Mouse (Mus musculus): ENCODE results near the gene Zfp759. TPM values are rescaled to one million over a fixed set of nuclear protein-coding genes. Genes with fewer than 3 reads are reported as not detected.
"Not testable (repeated sequence)": the region's sequence is repeated elsewhere in the genome, so short reads cannot be mapped to it uniquely, and the experiment has no call there.

The Zfp759 gene
- polyA plus RNA-seq, 1 experiment: 0.03 TPM

- Histone ChIP-seq H3K27me3 (ENCODE audit: control insufficient read depth, insufficient read depth, low read length) (no peaks in the 10 kb centered on the region), H3K27ac (ENCODE audit: insufficient read depth, low read depth, low read length) (no peak overlapping the region), H3K36me3 (ENCODE audit: control insufficient read depth, insufficient read depth, low read length) (no peaks in the 10 kb centered on the region), H3K4me3 (ENCODE audit: low read depth, low read length) (peak overlapping the region; percentile 91), H3K4me1 (ENCODE audit: control insufficient read depth, insufficient read depth, insufficient read length, low read length) (no peaks in the 10 kb centered on the region)
- WGBS: under 1% methylated on average over 18 of the region's 18 CpGs
- no peak for TF ChIP-seq POLR2A (IDR thresholded peaks at IDR 0.05; ENCODE audit: low read depth, low read length)
- TF ChIP-seq CTCF (IDR thresholded peaks at IDR 0.05; ENCODE audit: extremely low read depth, insufficient read length, insufficient replicate concordance, low read depth, low read length): no peak
These were observed 6.7 kb downstream of the Zfp759 start for GRCm38 (mm10) chr13:67128038-67128721.

- H3K4me1 ChIP-seq (ENCODE audit: control insufficient read depth, insufficient read depth, insufficient read length, low read length); H3K4me3 ChIP-seq (ENCODE audit: low read depth, low read length); H3K27ac ChIP-seq (ENCODE audit: insufficient read depth, low read depth, low read length); H3K27me3 ChIP-seq (ENCODE audit: control insufficient read depth, insufficient read depth, low read length); H3K36me3 ChIP-seq (ENCODE audit: control insufficient read depth, insufficient read depth, low read length): not testable (repeated sequence)
- 42% methylated on average over 4 of the region's 4 CpGs for WGBS
These were observed 44.7 kb downstream of the Zfp759 start for GRCm38 (mm10) chr13:67166122-67166521.

DNA sequence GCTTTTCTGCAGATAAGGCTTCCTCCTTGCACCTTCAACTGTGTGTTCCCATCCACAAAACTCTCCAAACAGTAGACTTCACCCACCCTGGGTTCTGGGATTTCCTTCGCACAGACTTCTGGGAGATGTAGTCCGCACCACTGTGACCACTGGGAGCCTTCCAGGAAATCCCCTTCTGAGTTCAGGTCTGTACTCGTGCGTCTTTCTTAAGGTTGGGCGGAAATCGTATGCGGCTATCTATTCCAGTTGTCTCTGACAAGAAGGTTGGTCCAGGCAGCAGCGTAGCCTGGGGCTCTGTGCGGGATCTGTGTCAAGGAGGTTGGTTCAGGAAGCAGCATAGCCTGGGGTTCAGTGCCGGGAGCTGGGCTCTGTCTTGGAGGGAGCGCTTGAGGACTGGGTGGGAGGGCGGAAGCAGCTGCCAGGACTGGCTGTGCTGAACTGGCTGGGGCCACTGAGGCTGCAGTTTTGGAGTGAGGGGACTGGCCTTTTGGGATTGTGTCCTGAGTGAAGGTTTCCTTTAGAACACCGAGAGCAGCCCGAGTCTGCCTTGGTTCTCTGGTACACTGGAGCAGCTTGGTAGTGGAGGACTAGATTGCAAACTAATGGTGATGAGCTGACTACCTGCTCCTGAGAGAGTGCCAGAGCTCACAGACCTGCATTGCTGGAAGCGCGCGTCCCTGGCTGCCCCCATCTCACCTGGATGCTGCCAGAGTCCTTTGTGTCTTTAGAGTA, 51.7 kb downstream of the Zfp759 start, which contains the start of gene Rsl1:
TSS of gene Rsl1 (plus strand) at position 192 of the 732 bp plus-strand sequence.
- 1% methylated on average over 17 of the region's 17 CpGs for WGBS
- H3K27ac ChIP-seq (ENCODE audit: insufficient read depth, low read depth, low read length): peak within 1 kb of the TSS; percentile 58; the same call in 1 of the 2 replicates
- peak within 1 kb of the TSS; percentile 97 for H3K4me3 ChIP-seq (ENCODE audit: low read depth, low read length)
- not testable (repeated sequence) for H3K27me3 ChIP-seq (ENCODE audit: control insufficient read depth, insufficient read depth, low read length); H3K36me3 ChIP-seq (ENCODE audit: control insufficient read depth, insufficient read depth, low read length); H3K4me1 ChIP-seq (ENCODE audit: control insufficient read depth, insufficient read depth, insufficient read length, low read length)

DNA sequence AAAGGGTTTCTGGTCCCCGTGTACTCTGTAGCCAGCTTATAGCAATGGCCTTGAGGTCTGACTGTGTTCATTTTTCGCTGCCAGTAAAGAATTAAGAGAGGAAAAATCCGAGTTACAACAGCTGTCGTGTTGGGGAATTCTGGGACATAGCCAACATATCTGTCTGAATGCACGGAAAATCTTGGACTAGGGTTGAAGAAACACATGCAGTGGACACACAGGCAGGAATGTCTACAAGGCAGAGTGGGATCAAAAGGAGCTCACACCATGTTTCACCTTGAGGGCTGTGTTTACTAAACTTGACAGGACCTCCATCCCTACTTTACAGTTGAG, 52.2 kb downstream of the Zfp759 start:
- H3K36me3 ChIP-seq (ENCODE audit: control insufficient read depth, insufficient read depth, low read length): peaks cover 5% of the 10 kb centered on the region; the same call in 1 of the 2 replicates
- TF ChIP-seq POLR2A (IDR thresholded peaks at IDR 0.05; ENCODE audit: low read depth, low read length) (no peak), CTCF (IDR thresholded peaks at IDR 0.05; ENCODE audit: extremely low read depth, insufficient read length, insufficient replicate concordance, low read depth, low read length) (no peak)
- H3K4me1 ChIP-seq (ENCODE audit: control insufficient read depth, insufficient read depth, insufficient read length, low read length): no peaks in the 10 kb centered on the region
- H3K4me3 ChIP-seq (ENCODE audit: low read depth, low read length): peak overlapping the region; percentile 97
- 7% methylated on average over 5 of the region's 5 CpGs for WGBS
- H3K27ac ChIP-seq (ENCODE audit: insufficient read depth, low read depth, low read length): no peak overlapping the region
- H3K27me3 ChIP-seq (ENCODE audit: control insufficient read depth, insufficient read depth, low read length): no peaks in the 10 kb centered on the region

Other genes with a start within 250 kb of the Zfp759 start
- gene Gm10767, start 216.7 kb upstream of the Zfp759 start, polyA plus RNA-seq (2012; rRNA removed): 0.15 and 0.20 TPM in 2 replicates
- 0.06 TPM in 1 of 2 replicates, not detected in the other for gene Zfp712, start 60.5 kb upstream of the Zfp759 start, polyA plus RNA-seq (2012; rRNA removed)
- gene Zfp708, start 23.7 kb upstream of the Zfp759 start, polyA plus RNA-seq (2012; rRNA removed): not detected in 2 replicates
- 1.1 and 1.5 TPM in 2 replicates for gene Gm28557, start 13.1 kb upstream of the Zfp759 start, polyA plus RNA-seq (2012; rRNA removed)
- 0.03 and 0.06 TPM in 2 replicates for gene Rslcan18, start 5.4 kb upstream of the Zfp759 start, polyA plus RNA-seq (2012; rRNA removed)
- gene Rsl1, start 51.5 kb downstream of the Zfp759 start, polyA plus RNA-seq (2012; rRNA removed): 0.10 and 0.33 TPM in 2 replicates
- 0.06 TPM in 1 of 2 replicates, not detected in the other for gene Zfp455, start 72.8 kb downstream of the Zfp759 start, polyA plus RNA-seq (2012; rRNA removed)
- gene Zfp458, start 156.8 kb downstream of the Zfp759 start, polyA plus RNA-seq (2012; rRNA removed): 0.09 and 0.16 TPM in 2 replicates
- gene Zfp457, start 184.8 kb downstream of the Zfp759 start, polyA plus RNA-seq (2012; rRNA removed): 0.22 and 0.27 TPM in 2 replicates
- 0.04 and 0.14 TPM in 2 replicates for gene Zfp595, start 210.9 kb downstream of the Zfp759 start, polyA plus RNA-seq (2012; rRNA removed)
- not detected in 2 replicates for gene Gm28044, start 238.9 kb downstream of the Zfp759 start, polyA plus RNA-seq (2012; rRNA removed)
- gene Zfp953, start 238.9 kb downstream of the Zfp759 start, polyA plus RNA-seq (2012; rRNA removed): 0.06 TPM in 1 of 2 replicates, not detected in the other

Data from small intestine, adult 2 months (tissue).